In the genomic region with DNA sequence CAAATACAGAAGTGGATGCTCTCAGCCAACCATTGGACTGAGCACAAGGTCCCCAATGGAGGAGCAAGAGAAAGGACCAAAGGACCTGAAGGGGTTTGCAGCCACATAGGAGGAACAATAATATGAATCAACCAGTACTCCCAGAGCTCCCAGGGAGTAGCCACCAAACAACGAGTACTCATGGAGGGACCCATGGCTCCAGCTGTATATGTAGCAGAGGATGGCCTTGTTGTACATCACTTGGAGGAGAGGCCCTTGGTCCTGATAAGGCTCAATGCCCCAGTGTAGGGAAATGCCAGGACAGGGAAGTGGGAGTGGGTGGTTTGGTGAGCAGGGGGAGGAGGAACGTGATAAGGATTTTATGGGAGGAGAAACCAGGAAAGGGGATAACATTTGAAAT, we compare ENCODE assay signal across 2 mouse cellular contexts.
DNase-seq lines count a peak whose midpoint lies in the region; ATAC-seq lines count a peak whose summit lies in the region.
"Not testable (repeated sequence)": the region's sequence is repeated elsewhere in the genome, so short reads cannot be mapped to it uniquely, and the experiment has no call there.

No protein-coding gene starts in this region.

- not testable (repeated sequence) for H3K4me3 ChIP-seq in midbrain, embryonic 11.5 days (ENCODE audit: low read depth, low read length)

- H3K9me3 ChIP-seq in midbrain, embryonic 11.5 days (ENCODE audit: control insufficient read depth, low read length): not testable (repeated sequence)

- peak; percentile 68 for DNase-seq in heart, adult 11 months
- DNase-seq in midbrain, embryonic 11.5 days (ENCODE audit: low spot score, missing footprints): peak; percentile 54

- ATAC-seq in midbrain, embryonic 11.5 days (ENCODE audit: low FRiP score): not testable (repeated sequence)

- not testable (repeated sequence) for H3K36me3 ChIP-seq in midbrain, embryonic 11.5 days (ENCODE audit: control insufficient read depth, insufficient read depth, low read length)

- H3K27ac ChIP-seq in midbrain, embryonic 11.5 days (ENCODE audit: low read depth, low read length): not testable (repeated sequence)

- H3K27me3 ChIP-seq in midbrain, embryonic 11.5 days (ENCODE audit: control insufficient read depth, insufficient read depth, low read length): not testable (repeated sequence)

- H3K4me2 ChIP-seq in midbrain, embryonic 11.5 days: not testable (repeated sequence)

- 89% methylated on average over 2 of the region's 2 CpGs for WGBS in midbrain, embryonic 11.5 days

- H3K4me1 ChIP-seq in midbrain, embryonic 11.5 days (ENCODE audit: control insufficient read depth, insufficient read depth, low read length): not testable (repeated sequence)

- not testable (repeated sequence) for H3K9ac ChIP-seq in midbrain, embryonic 11.5 days (ENCODE audit: low read length)
